Mouse (Mus musculus) ES-E14 (cell line): ENCODE data around the gene Parp11.

Source experiments
- CHD2 ChIP-seq: IDR thresholded peaks from 2 replicates; pipeline ENCODE4 v1.6.1; 2014; ENCODE audit warnings: mild to moderate bottlenecking, low read depth, low read length, inconsistent platforms
- MAFK ChIP-seq: IDR thresholded peaks from 2 replicates; pipeline ENCODE4 v1.6.1; 2014; ENCODE audit warnings: mild to moderate bottlenecking, low read depth, low read length, inconsistent platforms; ENCODE audit not compliant: insufficient read depth
- ZC3H11A ChIP-seq: IDR thresholded peaks from 2 replicates; pipeline ENCODE4 v1.6.1; 2012; ENCODE audit warnings: low read depth, mild to moderate bottlenecking, inconsistent platforms, low read length, borderline replicate concordance
- ZNF384 ChIP-seq: IDR thresholded peaks from 2 replicates; pipeline ENCODE4 v1.6.1; 2012; ENCODE audit warnings: low read depth, low read length, inconsistent platforms

GRCm38 (mm10) chr6:127447686-127448460 is 1.2 kb downstream of the Parp11 start:
- TF ChIP-seq ZNF384 (no peak), CHD2 (no peak), ZC3H11A (no peak), MAFK (no peak)
